Mouse (Mus musculus): ENCODE results near the gene Psd4.

Psd4 gene

GRCm38 (mm10) chr2:24367030-24367894, at the start of gene Psd4:
Psd4 (plus strand) TSS chr2:24367580.
- DNase-seq (ENCODE audit: low spot score) = peak; percentile 44

GRCm38 (mm10) chr2:24317919-24318598, 49.3 kb upstream of the Psd4 start:
- no peak for DNase-seq (ENCODE audit: low spot score)

GRCm38 (mm10) chr2:24335333-24335732, 32.0 kb upstream of the Psd4 start:
- no peak for DNase-seq (ENCODE audit: low spot score)

GRCm38 (mm10) chr2:24336545-24336944, 30.8 kb upstream of the Psd4 start, which contains the start of gene Il1rn:
Il1rn (plus strand) TSS chr2:24336853.
- no peak for DNase-seq (ENCODE audit: low spot score)

GRCm38 (mm10) chr2:24341395-24341885, 25.9 kb upstream of the Psd4 start:
- DNase-seq (ENCODE audit: low spot score) = no peak

- DNase-seq (ENCODE audit: low spot score) = no peak
These were observed 22.8 kb upstream of the Psd4 start for GRCm38 (mm10) chr2:24344619-24345018.

- no peak for DNase-seq (ENCODE audit: low spot score)
These were observed 22.3 kb upstream of the Psd4 start for GRCm38 (mm10) chr2:24345056-24345455.

- no peak for DNase-seq (ENCODE audit: low spot score)
These were observed 19.5 kb upstream of the Psd4 start for GRCm38 (mm10) chr2:24347926-24348325.

GRCm38 (mm10) chr2:24351159-24351558, 16.2 kb upstream of the Psd4 start:
- no peak for DNase-seq (ENCODE audit: low spot score)

- no peak for DNase-seq (ENCODE audit: low spot score)
These were observed 14.3 kb upstream of the Psd4 start for GRCm38 (mm10) chr2:24353042-24353441.

GRCm38 (mm10) chr2:24357642-24358041, 9.7 kb upstream of the Psd4 start:
- DNase-seq (ENCODE audit: low spot score) = peak; percentile 13

- no peak for DNase-seq (ENCODE audit: low spot score)
These were observed 8.0 kb upstream of the Psd4 start for GRCm38 (mm10) chr2:24359347-24359746.

GRCm38 (mm10) chr2:24363818-24364217, 3.6 kb upstream of the Psd4 start:
- DNase-seq (ENCODE audit: low spot score) = no peak

GRCm38 (mm10) chr2:24366214-24366975, 985 bp upstream of the Psd4 start:
- DNase-seq (ENCODE audit: low spot score) = no peak

GRCm38 (mm10) chr2:24367895-24368261, 498 bp downstream of the Psd4 start:
- DNase-seq (ENCODE audit: low spot score) = no peak

- DNase-seq (ENCODE audit: low spot score) = no peak
These were observed 11.5 kb downstream of the Psd4 start for GRCm38 (mm10) chr2:24378747-24379450.

- DNase-seq (ENCODE audit: low spot score) = no peak
These were observed 15.3 kb downstream of the Psd4 start for GRCm38 (mm10) chr2:24382456-24383230.

- no peak for DNase-seq (ENCODE audit: low spot score)
These were observed 16.3 kb downstream of the Psd4 start for GRCm38 (mm10) chr2:24383636-24384035.

- no peak for DNase-seq (ENCODE audit: low spot score)
These were observed 17.0 kb downstream of the Psd4 start for GRCm38 (mm10) chr2:24384393-24384792.

- no peak for DNase-seq (ENCODE audit: low spot score)
These were observed 18.0 kb downstream of the Psd4 start for GRCm38 (mm10) chr2:24385111-24385961.
